Mouse (Mus musculus): Measurements from ENCODE around the gene Kcnk3.

DNA sequence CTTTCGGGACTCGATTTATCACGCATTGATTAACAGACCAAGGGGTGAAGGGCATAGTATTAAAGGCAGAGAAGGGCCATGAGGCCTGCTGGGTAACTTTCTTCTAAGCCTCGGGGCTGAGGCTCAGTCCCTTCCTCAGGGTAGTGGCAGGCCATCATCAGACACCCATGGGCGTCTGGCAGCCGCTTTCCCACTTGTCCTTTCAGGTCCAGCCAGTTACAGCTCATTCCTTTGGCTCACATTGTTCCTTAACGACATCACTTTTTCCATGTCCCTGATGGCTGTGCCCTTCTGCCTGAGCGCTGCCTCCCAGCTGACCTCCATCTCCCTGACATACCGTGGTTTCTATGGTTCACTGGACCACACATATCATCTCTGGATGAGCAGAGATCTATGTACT is 10.7 kb upstream of the Kcnk3 start:
- TF ChIP-seq GATA1 (IDR thresholded peaks at IDR 0.05; ENCODE audit: borderline replicate concordance, low read length) = no peak
- no peak for TF ChIP-seq FLI1 (IDR thresholded peaks at IDR 0.05; ENCODE audit: low read length)

Measured in megakaryocyte, embryonic 14.5 days (primary cell).